Mouse (Mus musculus): ENCODE results near the gene Cyb5rl. TPM values are rescaled to one million over a fixed set of nuclear protein-coding genes. Genes with fewer than 3 reads are reported as not detected.
A peak's percentile ranks its signal among the peaks of the same experiment; 100 is the strongest.

Gene Cyb5rl
- polyA plus RNA-seq (2014; fragmentation: Nextera tagmentation; extraction: Ambion mirVana), result 3.6 and 4.1 TPM in 2 replicates

GRCm38 (mm10) chr4:107066252-107067124 lies at the start of gene Cyb5rl, which contains the start of gene Mrpl37:
Gene Cyb5rl (plus strand): TSS chr4:107066988.
Gene Mrpl37 (minus strand): TSS chr4:107066868.
- Histone ChIP-seq H3K9ac (ENCODE audit: low read length) (peak within 1 kb of the TSS; percentile 84), H3K4me3 (ENCODE audit: low read depth, low read length) (peak within 1 kb of the TSS; percentile 87), H3K9me3 (replicated peaks; ENCODE audit: control insufficient read depth, low read length) (no peaks in the 10 kb centered on the region), H3K36me3 (ENCODE audit: control insufficient read depth, insufficient read depth, low read length) (peaks cover 30% of the 10 kb centered on the region), H3K4me1 (ENCODE audit: control insufficient read depth, insufficient read depth, low read length) (peaks cover 12% of the 10 kb centered on the region), H3K4me2 (ENCODE audit: low read length) (peak within 1 kb of the TSS; percentile 99), H3K27me3 (replicated peaks; ENCODE audit: control insufficient read depth, insufficient read depth, low read length) (no peaks in the 10 kb centered on the region), H3K27ac (ENCODE audit: low read depth, low read length) (no peak within 1 kb of the TSS)
- WGBS, result under 1% methylated on average over 60 of the region's 60 CpGs
- ATAC-seq (peak; percentile 100), DNase-seq (ENCODE audit: low spot score) (peak; percentile 98)

DNA sequence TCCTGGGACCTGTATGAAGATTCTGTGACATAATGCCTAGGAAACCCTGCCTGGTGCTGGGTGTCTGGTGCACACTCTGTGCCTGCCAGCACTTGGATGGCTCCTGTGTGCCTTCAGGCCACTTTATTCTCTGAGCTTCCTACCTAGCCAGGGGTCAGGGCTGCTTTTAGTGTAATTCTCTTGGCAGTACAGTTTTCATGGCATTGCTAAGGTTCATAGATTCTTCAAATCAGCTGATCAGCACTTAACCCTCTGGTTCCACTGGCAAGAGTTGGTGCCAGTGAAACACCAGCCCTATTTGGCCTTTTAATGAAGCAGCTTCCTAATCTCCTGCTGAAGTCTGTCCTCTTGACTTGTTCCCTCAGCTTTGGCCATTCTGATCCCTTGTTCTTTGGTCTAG lies 49.5 kb upstream of the Cyb5rl start:
- H3K27me3 ChIP-seq (replicated peaks; ENCODE audit: control insufficient read depth, insufficient read depth, low read length), result no peaks in the 10 kb centered on the region
- no peak overlapping the region for H3K4me2 ChIP-seq (ENCODE audit: low read length)
- ATAC-seq, result no peak
- H3K27ac ChIP-seq (ENCODE audit: low read depth, low read length), result no peak overlapping the region
- peaks cover 25% of the 10 kb centered on the region for H3K4me1 ChIP-seq (ENCODE audit: control insufficient read depth, insufficient read depth, low read length)
- H3K36me3 ChIP-seq (ENCODE audit: control insufficient read depth, insufficient read depth, low read length), result no peaks in the 10 kb centered on the region
- H3K4me3 ChIP-seq (ENCODE audit: low read depth, low read length), result no peak overlapping the region
- DNase-seq (ENCODE audit: low spot score), result no peak
- H3K9me3 ChIP-seq (replicated peaks; ENCODE audit: control insufficient read depth, low read length), result no peaks in the 10 kb centered on the region
- no peak overlapping the region for H3K9ac ChIP-seq (ENCODE audit: low read length)

DNA sequence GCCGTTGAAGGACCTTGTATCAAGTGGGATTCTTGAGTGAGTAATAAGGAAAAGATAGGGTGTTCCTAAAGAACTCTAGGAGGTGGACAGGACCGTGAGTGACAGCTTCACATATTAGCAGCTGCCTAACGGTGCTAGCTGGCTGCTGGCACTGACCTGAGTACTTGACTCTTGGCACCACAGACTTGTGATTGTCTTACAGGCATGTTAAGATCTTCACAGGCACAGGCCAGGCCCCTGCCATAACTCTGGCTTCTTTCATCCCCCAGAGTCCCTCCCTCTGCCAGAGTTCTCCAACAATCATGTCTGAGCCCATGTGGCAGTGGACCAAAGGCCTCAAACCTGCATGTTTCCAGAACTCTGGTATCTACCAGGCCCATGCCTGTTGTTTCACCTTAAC lies 48.3 kb upstream of the Cyb5rl start:
- Histone ChIP-seq H3K9ac (ENCODE audit: low read length) (no peak overlapping the region), H3K27me3 (replicated peaks; ENCODE audit: control insufficient read depth, insufficient read depth, low read length) (no peaks in the 10 kb centered on the region), H3K4me1 (ENCODE audit: control insufficient read depth, insufficient read depth, low read length) (peaks cover 28% of the 10 kb centered on the region), H3K9me3 (replicated peaks; ENCODE audit: control insufficient read depth, low read length) (no peaks in the 10 kb centered on the region), H3K4me3 (ENCODE audit: low read depth, low read length) (no peak overlapping the region), H3K36me3 (ENCODE audit: control insufficient read depth, insufficient read depth, low read length) (no peaks in the 10 kb centered on the region), H3K27ac (ENCODE audit: low read depth, low read length) (0 out of 2 replicates have a peak overlapping the region, but pooled peaks have one; percentile 46), H3K4me2 (ENCODE audit: low read length) (no peak overlapping the region)
- no peak for ATAC-seq
- WGBS, result 74% methylated on average over 3 of the region's 3 CpGs
- no peak for DNase-seq (ENCODE audit: low spot score)

DNA sequence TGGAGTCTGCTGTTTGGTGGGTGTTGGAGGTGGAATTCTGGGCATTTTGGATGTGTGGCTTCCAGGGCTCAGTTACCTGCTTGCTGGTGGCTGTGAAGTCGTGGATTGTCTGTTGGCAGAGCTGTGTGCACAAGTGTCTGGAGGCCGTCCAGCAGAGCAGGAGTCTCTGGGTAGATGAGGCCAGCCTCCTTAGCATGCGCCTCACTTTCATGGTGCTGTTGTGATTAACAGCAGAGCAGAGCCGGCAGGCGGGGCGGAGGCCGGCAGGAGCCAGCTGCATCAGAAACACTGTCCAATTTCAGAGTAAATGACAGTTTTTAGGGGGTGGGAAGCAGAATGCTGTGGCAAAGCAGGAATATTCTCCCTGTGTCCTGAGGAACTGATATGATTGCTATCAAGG lies 47.8 kb upstream of the Cyb5rl start:
- no peaks in the 10 kb centered on the region for H3K27me3 ChIP-seq (replicated peaks; ENCODE audit: control insufficient read depth, insufficient read depth, low read length)
- 0 out of 2 replicates have a peak overlapping the region, but pooled peaks have one; percentile 46 for H3K27ac ChIP-seq (ENCODE audit: low read depth, low read length)
- DNase-seq (ENCODE audit: low spot score), result peak; percentile 70
- H3K9ac ChIP-seq (ENCODE audit: low read length), result no peak overlapping the region
- H3K9me3 ChIP-seq (replicated peaks; ENCODE audit: control insufficient read depth, low read length), result no peaks in the 10 kb centered on the region
- H3K4me2 ChIP-seq (ENCODE audit: low read length), result no peak overlapping the region
- WGBS, result 16% methylated on average over 7 of the region's 7 CpGs
- no peaks in the 10 kb centered on the region for H3K36me3 ChIP-seq (ENCODE audit: control insufficient read depth, insufficient read depth, low read length)
- no peak overlapping the region for H3K4me3 ChIP-seq (ENCODE audit: low read depth, low read length)
- peaks cover 31% of the 10 kb centered on the region for H3K4me1 ChIP-seq (ENCODE audit: control insufficient read depth, insufficient read depth, low read length)
- peak; percentile 58; the same call in 1 of the 2 replicates for ATAC-seq

- no peaks in the 10 kb centered on the region for H3K9me3 ChIP-seq (replicated peaks; ENCODE audit: control insufficient read depth, low read length)
- DNase-seq (ENCODE audit: low spot score), result no peak
- peaks cover 40% of the 10 kb centered on the region for H3K4me1 ChIP-seq (ENCODE audit: control insufficient read depth, insufficient read depth, low read length)
- H3K27ac ChIP-seq (ENCODE audit: low read depth, low read length), result no peak overlapping the region
- H3K9ac ChIP-seq (ENCODE audit: low read length), result no peak overlapping the region
- no peak overlapping the region for H3K4me2 ChIP-seq (ENCODE audit: low read length)
- ATAC-seq, result no peak
- no peaks in the 10 kb centered on the region for H3K27me3 ChIP-seq (replicated peaks; ENCODE audit: control insufficient read depth, insufficient read depth, low read length)
- no peak overlapping the region for H3K4me3 ChIP-seq (ENCODE audit: low read depth, low read length)
- no peaks in the 10 kb centered on the region for H3K36me3 ChIP-seq (ENCODE audit: control insufficient read depth, insufficient read depth, low read length)
- 82% methylated on average over 5 of the region's 5 CpGs for WGBS
Measured at GRCm38 (mm10) chr4:107020287-107021000, 46.3 kb upstream of the Cyb5rl start.

DNA sequence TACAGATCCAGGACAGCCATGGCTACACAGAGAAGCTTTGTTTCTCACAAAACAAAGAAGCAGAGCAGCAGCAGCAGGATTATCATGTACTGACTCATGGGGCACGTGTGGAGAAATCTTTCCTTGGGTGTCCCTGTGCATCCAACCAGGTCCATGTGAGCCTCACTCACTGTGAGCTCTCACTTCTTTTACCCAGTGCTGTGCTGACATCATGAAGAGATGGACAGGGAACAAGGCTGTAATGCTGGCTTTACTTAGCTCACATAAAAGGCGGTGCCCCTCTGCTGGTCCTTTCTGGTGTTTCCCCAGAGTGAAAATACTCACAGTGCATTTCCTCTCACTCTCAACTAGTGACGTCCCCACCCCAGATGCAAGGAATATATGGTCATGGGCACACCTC lies 45.3 kb upstream of the Cyb5rl start:
- no peaks in the 10 kb centered on the region for H3K36me3 ChIP-seq (ENCODE audit: control insufficient read depth, insufficient read depth, low read length)
- no peak for DNase-seq (ENCODE audit: low spot score)
- ATAC-seq, result no peak
- H3K4me1 ChIP-seq (ENCODE audit: control insufficient read depth, insufficient read depth, low read length), result peaks cover 31% of the 10 kb centered on the region
- no peak overlapping the region for H3K4me3 ChIP-seq (ENCODE audit: low read depth, low read length)
- WGBS, result 57% methylated on average over 3 of the region's 3 CpGs
- no peaks in the 10 kb centered on the region for H3K9me3 ChIP-seq (replicated peaks; ENCODE audit: control insufficient read depth, low read length)
- no peak overlapping the region for H3K9ac ChIP-seq (ENCODE audit: low read length)
- H3K4me2 ChIP-seq (ENCODE audit: low read length), result no peak overlapping the region
- H3K27me3 ChIP-seq (replicated peaks; ENCODE audit: control insufficient read depth, insufficient read depth, low read length), result no peaks in the 10 kb centered on the region
- no peak overlapping the region for H3K27ac ChIP-seq (ENCODE audit: low read depth, low read length)

DNA sequence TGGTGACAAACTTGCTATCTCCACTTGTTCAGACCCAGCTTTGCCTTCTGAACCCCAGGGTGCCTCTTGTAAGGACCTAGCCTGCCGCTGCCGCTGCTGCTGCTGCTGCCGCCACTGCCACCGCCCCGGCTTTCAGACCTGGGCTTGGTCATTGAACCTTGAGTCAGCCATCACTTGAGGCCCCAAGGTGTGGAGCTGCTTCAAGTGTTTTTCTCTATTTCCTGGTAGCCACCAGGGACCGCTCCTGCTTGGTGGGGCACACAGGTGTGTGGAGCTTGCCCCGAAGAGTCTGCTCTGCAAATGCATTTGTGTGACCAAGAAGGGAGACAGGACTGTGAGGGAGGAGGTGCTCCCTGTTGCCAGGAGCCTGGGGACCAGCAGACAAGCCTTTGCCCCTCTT lies 41.9 kb upstream of the Cyb5rl start:
- Histone ChIP-seq H3K27ac (ENCODE audit: low read depth, low read length) (no peak overlapping the region), H3K4me1 (ENCODE audit: control insufficient read depth, insufficient read depth, low read length) (peaks cover 19% of the 10 kb centered on the region), H3K9me3 (replicated peaks; ENCODE audit: control insufficient read depth, low read length) (no peaks in the 10 kb centered on the region), H3K9ac (ENCODE audit: low read length) (no peak overlapping the region), H3K4me2 (ENCODE audit: low read length) (no peak overlapping the region), H3K4me3 (ENCODE audit: low read depth, low read length) (no peak overlapping the region), H3K27me3 (replicated peaks; ENCODE audit: control insufficient read depth, insufficient read depth, low read length) (no peaks in the 10 kb centered on the region; the same call in 1 of the 2 replicates), H3K36me3 (ENCODE audit: control insufficient read depth, insufficient read depth, low read length) (peaks cover 15% of the 10 kb centered on the region)
- no peak for DNase-seq (ENCODE audit: low spot score)
- peak; percentile 51 for ATAC-seq
- WGBS, result 70% methylated on average over 7 of the region's 7 CpGs

GRCm38 (mm10) chr4:107025369-107025768 lies 41.4 kb upstream of the Cyb5rl start:
- Histone ChIP-seq H3K4me1 (ENCODE audit: control insufficient read depth, insufficient read depth, low read length) (peaks cover 17% of the 10 kb centered on the region), H3K9ac (ENCODE audit: low read length) (no peak overlapping the region), H3K36me3 (ENCODE audit: control insufficient read depth, insufficient read depth, low read length) (peaks cover 17% of the 10 kb centered on the region), H3K27me3 (replicated peaks; ENCODE audit: control insufficient read depth, insufficient read depth, low read length) (no peaks in the 10 kb centered on the region; the same call in 1 of the 2 replicates), H3K9me3 (replicated peaks; ENCODE audit: control insufficient read depth, low read length) (no peaks in the 10 kb centered on the region), H3K4me2 (ENCODE audit: low read length) (no peak overlapping the region), H3K27ac (ENCODE audit: low read depth, low read length) (no peak overlapping the region), H3K4me3 (ENCODE audit: low read depth, low read length) (no peak overlapping the region)
- peak; percentile 82 for DNase-seq (ENCODE audit: low spot score)
- ATAC-seq, result peak; percentile 62
- 15% methylated on average over 5 of the region's 5 CpGs for WGBS

Measured in forebrain, embryonic 14.5 days (tissue).